Mouse (Mus musculus) ES-E14 (cell line): ENCODE data around the gene Iqschfp.

Experiments used
- HCFC1 ChIP-seq: IDR thresholded peaks from 2 replicates; pipeline ENCODE4 v1.6.1; 2012; ENCODE audit warnings: low read length, inconsistent platforms, borderline replicate concordance; ENCODE audit not compliant: insufficient read depth
- ZC3H11A ChIP-seq: IDR thresholded peaks from 2 replicates; pipeline ENCODE4 v1.6.1; 2012; ENCODE audit warnings: low read depth, mild to moderate bottlenecking, inconsistent platforms, low read length, borderline replicate concordance
- ZNF384 ChIP-seq: IDR thresholded peaks from 2 replicates; pipeline ENCODE4 v1.6.1; 2012; ENCODE audit warnings: low read depth, low read length, inconsistent platforms

DNA sequence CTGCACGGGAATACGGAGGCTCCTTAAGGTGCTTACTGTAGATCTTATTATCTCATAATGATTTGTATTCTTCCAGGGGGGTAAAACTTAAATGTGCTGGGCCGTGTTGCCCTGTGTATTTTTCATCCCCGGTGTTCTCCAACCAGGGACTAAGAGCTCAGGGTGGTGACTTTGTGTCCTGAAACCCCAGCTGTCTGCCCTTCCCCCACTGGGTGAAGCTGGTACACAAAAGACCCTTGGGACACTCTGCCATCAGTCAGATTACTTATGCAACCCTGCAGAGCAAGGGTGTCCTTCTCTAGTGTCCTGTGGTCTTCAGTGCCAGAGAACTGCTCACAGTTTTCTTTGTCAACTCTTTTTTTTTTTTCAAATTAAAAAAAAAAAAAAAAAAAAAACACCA, 693.2 kb downstream of the Iqschfp start:
- TF ChIP-seq ZNF384 = no peak; the same call in 1 of the 2 replicates
- no peak for TF ChIP-seq HCFC1
- no peak for TF ChIP-seq ZC3H11A
